Mouse (Mus musculus): ENCODE results near the gene Nrap. TPM values are rescaled to one million over a fixed set of nuclear protein-coding genes. Genes with fewer than 3 reads are reported as not detected.
"Not testable (repeated sequence)": the region's sequence is repeated elsewhere in the genome, so short reads cannot be mapped to it uniquely, and the experiment has no call there.

The Nrap gene
- polyA plus RNA-seq, 1 experiment from 2014 or later, result 3.4 TPM

GRCm38 (mm10) chr19:56419452-56419851 lies 29.6 kb upstream of the Nrap start:
- no peak overlapping the region for H3K4me3 ChIP-seq
- peaks cover 11% of the 10 kb centered on the region; the same call in 1 of the 2 replicates for H3K4me1 ChIP-seq
- H3K27ac ChIP-seq, result no peak overlapping the region
- H3K36me3 ChIP-seq, result no peaks in the 10 kb centered on the region; the same call in 1 of the 2 replicates
- no peaks in the 10 kb centered on the region for H3K27me3 ChIP-seq (ENCODE audit: insufficient read depth, poor library complexity, severe bottlenecking)
- no peak for DNase-seq (ENCODE audit: low spot score)
- WGBS, result 72% methylated on average over 9 of the region's 9 CpGs
- no peaks in the 10 kb centered on the region for H3K9me3 ChIP-seq

DNA sequence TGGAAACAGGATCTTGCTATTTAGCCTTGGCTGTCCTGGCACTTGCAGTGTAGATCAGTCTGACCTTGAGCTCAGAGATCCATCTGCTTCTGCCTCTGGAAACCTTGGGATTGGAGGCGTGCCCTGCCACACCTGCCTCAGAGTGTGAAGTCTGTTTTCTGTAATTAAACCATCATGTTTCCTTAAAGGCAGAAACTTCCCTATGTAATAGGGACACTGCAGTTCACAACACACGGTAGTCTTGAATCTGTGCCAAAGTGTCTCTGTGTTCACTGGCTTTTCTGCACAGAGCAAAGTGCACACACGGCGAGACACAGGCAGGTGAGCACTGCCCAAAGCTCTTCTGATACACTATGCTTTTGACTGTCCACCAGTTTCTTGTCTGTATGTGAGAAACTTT lies 28.6 kb upstream of the Nrap start:
- H3K27ac ChIP-seq, result no peak overlapping the region
- H3K27me3 ChIP-seq (ENCODE audit: insufficient read depth, poor library complexity, severe bottlenecking), result no peaks in the 10 kb centered on the region
- DNase-seq (ENCODE audit: low spot score), result no peak
- 86% methylated on average over 4 of the region's 4 CpGs for WGBS
- no peak overlapping the region for H3K4me3 ChIP-seq
- peaks cover 7% of the 10 kb centered on the region; the same call in 1 of the 2 replicates for H3K4me1 ChIP-seq
- no peaks in the 10 kb centered on the region; the same call in 1 of the 2 replicates for H3K36me3 ChIP-seq
- H3K9me3 ChIP-seq, result no peaks in the 10 kb centered on the region

DNA sequence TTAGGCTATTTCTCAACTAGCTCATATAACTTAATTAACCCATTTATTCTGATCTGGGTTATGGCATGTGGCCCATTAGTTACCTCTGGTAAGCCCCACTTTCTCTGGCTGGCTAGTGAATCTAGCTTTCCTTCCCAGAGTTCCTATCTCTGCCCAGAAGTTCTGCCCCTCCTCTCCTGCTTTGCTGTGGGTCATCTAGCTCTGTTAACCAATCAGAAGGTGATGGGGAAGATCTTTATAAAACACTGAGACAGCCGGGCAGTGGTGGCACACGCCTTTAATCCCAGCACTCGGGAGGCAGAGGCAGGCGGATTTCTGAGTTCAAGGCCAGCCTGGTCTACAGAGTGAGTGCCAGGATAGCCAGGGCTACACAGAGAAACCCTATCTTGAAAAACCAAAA lies 20.0 kb upstream of the Nrap start:
- H3K27ac ChIP-seq; H3K9me3 ChIP-seq; H3K27me3 ChIP-seq (ENCODE audit: insufficient read depth, poor library complexity, severe bottlenecking); DNase-seq (ENCODE audit: low spot score); H3K4me1 ChIP-seq; H3K4me3 ChIP-seq: not testable (repeated sequence)
- 94% methylated on average over 4 of the region's 4 CpGs for WGBS
- H3K36me3 ChIP-seq, result peaks cover 38% of the 10 kb centered on the region

- DNase-seq (ENCODE audit: low spot score), result no peak
- no peaks in the 10 kb centered on the region for H3K9me3 ChIP-seq
- 72% methylated on average over 7 of the region's 7 CpGs for WGBS
Observed at GRCm38 (mm10) chr19:56406581-56406980, 16.7 kb upstream of the Nrap start.

DNA sequence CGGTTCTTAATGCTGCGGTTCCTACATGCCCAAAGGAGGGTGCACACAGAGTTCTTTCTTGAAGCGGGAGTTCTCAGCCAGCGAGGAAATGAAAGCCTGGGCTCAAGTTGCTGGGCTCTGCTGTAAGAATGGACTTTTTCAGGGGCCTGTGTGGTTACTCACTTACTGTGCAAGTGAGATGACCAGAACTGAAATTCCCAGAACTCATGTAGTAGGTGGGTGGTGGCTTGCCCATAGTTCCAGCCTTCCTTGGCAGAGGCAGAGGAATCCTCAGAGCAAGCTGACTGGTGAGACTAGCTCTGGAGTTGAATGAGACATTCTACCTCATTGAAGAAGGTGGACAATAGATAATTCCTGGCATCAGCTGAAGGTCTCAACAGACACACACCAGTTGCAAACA lies 16.0 kb upstream of the Nrap start:
- Histone ChIP-seq H3K27me3 (ENCODE audit: insufficient read depth, poor library complexity, severe bottlenecking) (no peaks in the 10 kb centered on the region), H3K4me1 (peaks cover 3% of the 10 kb centered on the region), H3K36me3 (peaks cover 52% of the 10 kb centered on the region), H3K4me3 (no peak overlapping the region), H3K9me3 (no peaks in the 10 kb centered on the region), H3K27ac (no peak overlapping the region)
- DNase-seq (ENCODE audit: low spot score), result no peak
- 92% methylated on average over 4 of the region's 4 CpGs for WGBS

More at GRCm38 (mm10) chr19:56406581-56406980, 16.7 kb upstream of the Nrap start:
- Histone ChIP-seq H3K27ac (no peak overlapping the region), H3K27me3 (ENCODE audit: insufficient read depth, poor library complexity, severe bottlenecking) (no peaks in the 10 kb centered on the region), H3K36me3 (peaks cover 50% of the 10 kb centered on the region), H3K4me1 (peaks cover 3% of the 10 kb centered on the region), H3K4me3 (no peak overlapping the region)

- Histone ChIP-seq H3K36me3 (peaks cover 28% of the 10 kb centered on the region), H3K27ac (no peak overlapping the region), H3K27me3 (ENCODE audit: insufficient read depth, poor library complexity, severe bottlenecking) (no peaks in the 10 kb centered on the region), H3K4me3 (no peak overlapping the region), H3K9me3 (no peaks in the 10 kb centered on the region), H3K4me1 (peaks cover 29% of the 10 kb centered on the region)
- no peak for DNase-seq (ENCODE audit: low spot score)
- 89% methylated on average over 6 of the region's 6 CpGs for WGBS
Observed at GRCm38 (mm10) chr19:56401864-56402263, 12.0 kb upstream of the Nrap start.

DNA sequence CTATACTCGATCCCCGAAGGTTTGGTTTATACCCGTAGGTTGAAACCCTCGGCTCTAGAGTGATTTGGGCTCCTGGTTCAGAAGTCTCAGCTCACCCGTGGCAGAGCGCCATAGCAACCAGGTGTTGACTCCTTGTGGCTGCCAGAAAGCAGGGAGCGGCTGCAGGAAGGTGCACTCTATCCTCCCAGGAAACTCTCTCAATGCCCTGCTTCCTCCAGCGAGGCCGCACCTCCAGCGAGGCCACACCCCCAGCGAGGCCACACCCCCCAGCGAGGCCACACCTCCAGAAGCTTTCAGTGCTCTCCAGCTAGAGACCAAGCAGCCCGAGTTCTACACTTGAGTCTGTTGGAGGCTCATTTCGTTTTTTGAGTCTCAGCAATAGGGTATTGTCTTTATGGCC lies 10.4 kb upstream of the Nrap start:
- 46% methylated on average over 14 of the region's 14 CpGs for WGBS

DNA sequence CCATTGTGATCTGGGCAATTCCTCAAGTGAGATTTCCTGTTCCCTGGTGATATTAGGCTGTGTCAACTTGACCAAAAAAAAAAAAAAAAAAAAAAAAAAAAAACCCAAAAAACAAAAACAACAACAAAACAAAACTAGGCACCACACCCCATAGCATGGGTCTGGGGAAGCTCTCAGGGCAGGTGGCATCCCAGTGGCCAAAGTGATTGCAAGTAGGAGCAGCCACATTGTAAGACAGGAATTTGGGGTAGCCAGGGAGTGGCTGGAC lies 8.6 kb upstream of the Nrap start:
- Histone ChIP-seq H3K36me3 (peaks cover 4% of the 10 kb centered on the region; the same call in 1 of the 2 replicates), H3K4me3 (no peak overlapping the region), H3K9me3 (no peaks in the 10 kb centered on the region), H3K4me1 (peaks cover 45% of the 10 kb centered on the region), H3K27ac (no peak overlapping the region), H3K27me3 (ENCODE audit: insufficient read depth, poor library complexity, severe bottlenecking) (peaks cover 13% of the 10 kb centered on the region)
- no peak for DNase-seq (ENCODE audit: low spot score)

More for the DNA sequence above, 10.4 kb upstream of the Nrap start:
- Histone ChIP-seq H3K27ac (no peak overlapping the region), H3K27me3 (ENCODE audit: insufficient read depth, poor library complexity, severe bottlenecking) (peaks cover 6% of the 10 kb centered on the region), H3K4me1 (peaks cover 34% of the 10 kb centered on the region), H3K36me3 (peaks cover 17% of the 10 kb centered on the region), H3K4me3 (no peak overlapping the region), H3K9me3 (no peaks in the 10 kb centered on the region)
- DNase-seq (ENCODE audit: low spot score), result peak; percentile 84

DNA sequence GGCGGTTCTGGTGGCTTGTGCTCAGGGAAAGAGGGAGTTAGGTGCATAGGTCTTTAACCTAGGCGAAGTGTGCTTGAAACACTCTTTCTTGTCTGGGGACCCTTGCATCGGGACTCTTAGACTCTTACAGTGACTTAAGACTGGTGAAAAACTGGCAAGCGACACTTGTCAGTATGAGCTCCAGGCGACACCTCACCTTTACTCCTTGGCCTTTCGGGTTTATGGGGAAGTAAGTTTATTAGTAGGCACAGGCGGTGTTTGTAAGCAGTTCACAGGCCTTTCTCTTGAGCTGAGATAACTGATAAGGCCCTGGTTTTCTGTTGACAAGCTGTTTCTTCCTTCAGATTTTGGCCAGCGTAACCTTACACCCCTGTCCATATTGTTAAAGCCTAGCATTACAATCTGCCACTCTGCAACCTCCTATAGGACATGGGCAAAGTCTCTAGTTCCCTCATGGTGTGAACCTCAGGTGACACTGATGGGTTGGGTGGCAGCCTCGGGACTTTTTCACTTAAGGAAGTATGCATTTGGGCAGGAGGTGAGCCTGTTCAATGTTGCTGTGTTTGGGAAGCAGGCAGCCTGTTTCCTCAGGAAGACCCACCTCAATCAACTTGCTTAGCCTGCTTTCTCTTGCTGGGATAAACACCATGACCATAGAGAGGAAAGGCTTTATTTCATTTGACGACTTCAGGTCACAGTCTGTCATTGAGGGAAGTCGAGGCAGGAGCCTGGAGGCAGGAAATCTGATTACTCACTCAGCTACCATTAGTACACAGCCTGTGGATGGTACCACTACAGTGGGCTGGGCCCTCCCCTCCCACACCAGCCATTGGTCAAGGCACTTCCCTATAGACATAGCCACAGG lies 8.1 kb upstream of the Nrap start:
- Histone ChIP-seq H3K36me3 (peaks cover 4% of the 10 kb centered on the region; the same call in 1 of the 2 replicates), H3K4me1 (peaks cover 49% of the 10 kb centered on the region), H3K9me3 (no peaks in the 10 kb centered on the region), H3K27ac (peak overlapping the region; percentile 97), H3K27me3 (ENCODE audit: insufficient read depth, poor library complexity, severe bottlenecking) (peaks cover 13% of the 10 kb centered on the region), H3K4me3 (peak overlapping the region; percentile 78)
- WGBS, result 46% methylated on average over 11 of the region's 11 CpGs
- DNase-seq (ENCODE audit: low spot score), result no peak

GRCm38 (mm10) chr19:56396669-56397621 lies 7.1 kb upstream of the Nrap start, which contains the start of gene Casp7:
Gene Casp7 (plus strand): TSS chr19:56397129.
- H3K4me1 ChIP-seq, result peaks cover 56% of the 10 kb centered on the region
- WGBS, result under 1% methylated on average over 78 of the region's 78 CpGs

DNA sequence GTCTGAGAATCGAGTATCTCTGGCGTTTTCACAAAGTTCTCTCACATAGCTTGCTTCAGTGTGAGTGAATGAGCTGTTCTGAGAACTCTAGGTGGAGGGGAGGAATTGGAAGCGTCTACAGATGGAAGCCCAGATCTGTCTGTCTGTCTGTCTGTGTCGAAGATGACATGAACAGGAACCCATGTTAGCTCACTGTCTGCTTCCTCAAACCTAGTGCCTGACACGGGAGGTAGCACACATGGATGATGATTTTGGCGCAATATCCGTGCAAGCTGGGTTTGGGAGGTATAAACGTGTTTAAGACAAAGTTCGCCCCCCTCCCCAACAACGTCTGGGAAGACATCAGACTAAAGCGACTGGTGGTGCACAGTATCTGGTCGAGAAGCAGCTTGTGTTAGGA lies 6.4 kb upstream of the Nrap start:
- Histone ChIP-seq H3K4me1 (peaks cover 63% of the 10 kb centered on the region), H3K36me3 (no peaks in the 10 kb centered on the region), H3K9me3 (no peaks in the 10 kb centered on the region), H3K4me3 (peak overlapping the region; percentile 78), H3K27ac (peak overlapping the region; percentile 97), H3K27me3 (ENCODE audit: insufficient read depth, poor library complexity, severe bottlenecking) (peaks cover 13% of the 10 kb centered on the region)
- WGBS, result 38% methylated on average over 12 of the region's 12 CpGs
- no peak for DNase-seq (ENCODE audit: low spot score)

More at GRCm38 (mm10) chr19:56396669-56397621, 7.1 kb upstream of the Nrap start, which contains the start of gene Casp7:
- H3K27ac ChIP-seq, result peak within 1 kb of the TSS; percentile 97
- H3K4me3 ChIP-seq, result peak within 1 kb of the TSS; percentile 78
- DNase-seq (ENCODE audit: low spot score), result peak; percentile 85
- peaks cover 13% of the 10 kb centered on the region for H3K27me3 ChIP-seq (ENCODE audit: insufficient read depth, poor library complexity, severe bottlenecking)
- no peaks in the 10 kb centered on the region for H3K9me3 ChIP-seq
- peaks cover 4% of the 10 kb centered on the region; the same call in 1 of the 2 replicates for H3K36me3 ChIP-seq

DNA sequence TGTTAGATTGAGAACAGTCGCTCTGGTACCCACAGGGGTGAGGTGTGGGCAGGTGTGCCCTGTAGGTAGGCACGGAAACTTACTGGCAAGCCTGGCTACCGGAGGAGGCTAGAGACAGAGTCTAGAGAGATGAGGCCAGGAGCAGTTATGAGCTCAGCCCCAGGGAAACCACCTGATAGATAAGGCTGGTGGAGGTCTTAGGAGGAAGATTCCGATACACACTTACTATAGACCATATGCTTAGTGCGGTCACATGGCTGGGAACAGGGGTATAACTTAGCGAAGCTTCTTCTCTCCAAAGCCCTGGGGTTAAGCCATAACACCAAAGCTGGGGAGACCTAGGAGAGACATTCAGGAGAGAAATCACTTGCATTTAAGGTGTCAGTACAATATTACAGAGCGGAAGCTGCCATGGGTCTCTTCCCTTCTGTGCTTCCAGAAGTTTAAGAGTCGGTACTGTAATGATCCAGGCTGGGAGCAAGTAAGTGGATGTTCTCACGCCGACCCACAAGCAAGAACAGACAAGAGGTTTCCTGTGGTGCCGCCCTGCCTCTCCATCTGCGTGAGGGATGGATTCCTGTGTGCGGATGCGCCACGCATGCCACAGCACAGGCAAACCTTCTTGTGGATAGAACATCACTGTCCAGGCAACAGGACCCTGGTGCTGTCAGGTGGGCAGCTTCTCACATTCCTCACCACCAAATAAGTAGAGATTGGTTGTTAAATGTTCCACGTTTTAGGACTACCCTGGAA lies 5.5 kb upstream of the Nrap start:
- DNase-seq (ENCODE audit: low spot score), result no peak
- 78% methylated on average over 16 of the region's 16 CpGs for WGBS
- H3K36me3 ChIP-seq, result no peaks in the 10 kb centered on the region
- no peaks in the 10 kb centered on the region for H3K9me3 ChIP-seq
- H3K4me3 ChIP-seq, result no peak overlapping the region
- H3K27me3 ChIP-seq (ENCODE audit: insufficient read depth, poor library complexity, severe bottlenecking), result peaks cover 13% of the 10 kb centered on the region
- peaks cover 68% of the 10 kb centered on the region for H3K4me1 ChIP-seq
- peak overlapping the region; percentile 67; the same call in 1 of the 2 replicates for H3K27ac ChIP-seq

Data from heart, embryonic 10.5 days (tissue).